Mouse (Mus musculus): Measurements from ENCODE around the gene Il13. TPM values are rescaled to one million over a fixed set of nuclear protein-coding genes. Genes with fewer than 3 reads are reported as not detected.

Il13 gene
- total and polyA plus RNA-seq, 3 experiments: not detected

DNA sequence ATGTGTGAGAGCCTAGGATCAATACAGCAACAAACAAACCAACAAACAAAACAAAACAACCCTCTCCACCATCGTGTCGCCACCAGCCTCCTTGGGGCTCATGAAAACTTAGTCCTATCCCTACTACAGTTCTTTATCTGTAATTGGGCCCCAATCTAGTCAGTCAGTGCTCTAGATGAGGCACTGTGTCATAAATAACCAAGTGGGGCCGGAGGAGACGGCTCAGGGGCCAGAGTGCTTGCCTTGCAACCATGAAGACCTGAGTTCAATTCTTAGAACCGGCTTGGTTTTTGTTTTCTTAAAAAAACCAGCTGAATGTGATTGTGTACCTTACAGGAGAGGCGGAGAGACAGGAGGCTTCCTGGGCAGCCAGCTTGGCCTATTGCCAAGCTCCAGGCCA is 19.3 kb downstream of the Il13 start (continued):
- no peak for TF ChIP-seq MEF2A (IDR thresholded peaks at IDR 0.05; ENCODE audit: extremely low read depth, insufficient replicate concordance, low read depth, low read length, poor library complexity, severe bottlenecking)
- TF ChIP-seq CTCF (IDR thresholded peaks at IDR 0.05 in 2 of 3, conservative IDR thresholded peaks at IDR 0.05 in 1 of 3; ENCODE audit: control insufficient read depth in 1 of 3, insufficient read depth in 1 of 3, low read depth in 2 of 3, low read length in 3 of 3, poor library complexity in 1 of 3, severe bottlenecking in 1 of 3): no peak

DNA sequence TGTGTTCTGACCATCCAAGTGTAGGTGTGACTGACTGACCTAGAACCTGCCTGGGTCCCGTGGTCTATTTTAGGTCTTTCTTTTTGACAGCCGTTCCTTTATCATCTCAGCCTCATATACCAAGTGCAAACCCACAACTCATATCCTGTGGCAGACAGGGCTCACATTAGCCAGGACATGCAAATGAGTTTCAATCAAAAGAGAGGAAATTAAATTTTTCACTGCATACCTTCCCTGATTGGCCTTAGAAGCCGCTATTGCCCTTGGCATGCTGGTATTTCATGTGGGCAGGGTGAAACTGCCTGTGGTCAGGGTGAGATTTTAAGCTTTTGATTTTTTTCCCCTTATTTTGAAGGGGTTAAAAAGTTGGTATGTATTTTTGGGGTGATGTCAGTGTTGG is 24.8 kb downstream of the Il13 start:
- peak; percentile 53 for DNase-seq (ENCODE audit: low read depth, low spot score)

DNA sequence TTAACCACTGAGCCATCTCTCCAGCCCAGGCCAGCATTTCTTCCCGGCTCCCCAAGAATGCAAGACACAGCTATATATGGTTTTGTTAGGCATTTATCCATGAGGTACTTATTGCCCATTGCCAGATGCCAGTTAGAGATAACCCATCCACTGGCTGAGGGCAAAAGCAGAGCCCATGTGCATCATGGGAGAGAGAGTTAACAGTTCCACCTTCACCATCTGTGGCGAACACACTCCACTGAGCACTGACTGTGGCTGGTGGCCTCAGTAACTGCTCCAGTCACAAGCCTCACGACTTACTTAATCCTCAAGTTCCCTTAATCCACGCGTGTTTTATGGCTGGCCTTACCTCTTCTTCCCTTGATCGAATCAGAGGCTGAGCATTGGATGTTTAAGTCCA is 25.3 kb downstream of the Il13 start:
- Histone ChIP-seq H3K4me3 (ENCODE audit: control insufficient read depth in 1 of 2, insufficient read depth in 1 of 2, low read depth in 2 of 2, low read length in 2 of 2) (no peak overlapping the region), H3K9me3 (replicated peaks; ENCODE audit: insufficient read depth, low read length) (no peaks in the 10 kb centered on the region), H3K27me3 (ENCODE audit: control insufficient read depth in 1 of 2, insufficient read depth in 2 of 2, low read length in 2 of 2) (no peaks in the 10 kb centered on the region), H3K79me2 (ENCODE audit: control insufficient read depth, insufficient read depth, low read length, poor library complexity) (no peaks in the 10 kb centered on the region), H3K4me1 (ENCODE audit: control insufficient read depth in 1 of 2, insufficient read depth in 2 of 2, low read length in 2 of 2) (peaks cover 24 to 30% of the 10 kb centered on the region in 2 experiments), H3K27ac (ENCODE audit: control insufficient read depth, low read depth, low read length) (peak overlapping the region; percentile 38; the same call in 1 of the 2 replicates), H3K36me3 (ENCODE audit: control insufficient read depth in 1 of 2, insufficient read depth in 2 of 2, low read length in 2 of 2) (peaks cover 0 to 22% of the 10 kb centered on the region in 2 experiments), H3K9ac (ENCODE audit: control insufficient read depth, low read depth, low read length, poor library complexity, severe bottlenecking) (no peak overlapping the region)
- peak; percentile 66 for DNase-seq (ENCODE audit: low read depth, low spot score)
- TF ChIP-seq NRF1 (IDR thresholded peaks at IDR 0.05; ENCODE audit: insufficient read depth, low read depth, low read length, poor library complexity, severe bottlenecking) (no peak), JUND (IDR thresholded peaks at IDR 0.05; ENCODE audit: low read depth, low read length) (no peak), TAL1 (IDR thresholded peaks at IDR 0.05; ENCODE audit: low read length) (peak; percentile 60), HCFC1 (IDR thresholded peaks at IDR 0.05; ENCODE audit: low read depth, low read length) (no peak), POLR2A (IDR thresholded peaks at IDR 0.05; ENCODE audit: control insufficient read depth in 1 of 2, insufficient read depth in 1 of 2, low read depth in 1 of 2, low read length in 2 of 2, poor library complexity in 1 of 2) (no peak), SIN3A (IDR thresholded peaks at IDR 0.05; ENCODE audit: low read length) (0 out of 2 replicates have a peak, but pooled peaks have one; percentile 24), MAFK (IDR thresholded peaks at IDR 0.05; ENCODE audit: borderline replicate concordance, low read depth, low read length) (no peak), TBP (IDR thresholded peaks at IDR 0.05; ENCODE audit: low read depth, low read length) (peak; percentile 50; the same call in 1 of the 2 replicates), MEF2A (IDR thresholded peaks at IDR 0.05; ENCODE audit: extremely low read depth, insufficient replicate concordance, low read depth, low read length, poor library complexity, severe bottlenecking) (no peak), CTCF (IDR thresholded peaks at IDR 0.05 in 2 of 3, conservative IDR thresholded peaks at IDR 0.05 in 1 of 3; ENCODE audit: control insufficient read depth in 1 of 3, insufficient read depth in 1 of 3, low read depth in 2 of 3, low read length in 3 of 3, poor library complexity in 1 of 3, severe bottlenecking in 1 of 3) (no peak), GATA1 (IDR thresholded peaks at IDR 0.05; ENCODE audit: low read depth, low read length) (peak; percentile 66), MYB (IDR thresholded peaks at IDR 0.05; ENCODE audit: low read depth, low read length) (no peak), KAT2A (conservative IDR thresholded peaks at IDR 0.05; ENCODE audit: low read depth, low read length) (no peak), ETS1 (IDR thresholded peaks at IDR 0.05; ENCODE audit: low read depth, low read length) (0 out of 2 replicates have a peak, but pooled peaks have one; percentile 23), USF2 (IDR thresholded peaks at IDR 0.05; ENCODE audit: borderline replicate concordance in 1 of 2, insufficient read depth in 1 of 2, low read depth in 1 of 2, low read length in 2 of 2) (no peak), ZKSCAN1 (IDR thresholded peaks at IDR 0.05; ENCODE audit: low read depth, low read length) (no peak), MYC (IDR thresholded peaks at IDR 0.05; ENCODE audit: low read depth, low read length) (no peak), ZNF384 (IDR thresholded peaks at IDR 0.05; ENCODE audit: low read depth, low read length) (no peak), USF1 (IDR thresholded peaks at IDR 0.05; ENCODE audit: low read depth, low read length) (peak; percentile 4; the same call in 1 of the 2 replicates)

More for the DNA sequence above, 24.8 kb downstream of the Il13 start:
- Histone ChIP-seq H3K9ac (ENCODE audit: control insufficient read depth, low read depth, low read length, poor library complexity, severe bottlenecking) (no peak overlapping the region), H3K27me3 (ENCODE audit: control insufficient read depth in 1 of 2, insufficient read depth in 2 of 2, low read length in 2 of 2) (no peaks in the 10 kb centered on the region), H3K79me2 (ENCODE audit: control insufficient read depth, insufficient read depth, low read length, poor library complexity) (peaks cover 2% of the 10 kb centered on the region; the same call in 1 of the 2 replicates), H3K27ac (ENCODE audit: control insufficient read depth, low read depth, low read length) (peak overlapping the region; percentile 38; the same call in 1 of the 2 replicates), H3K4me3 (ENCODE audit: control insufficient read depth in 1 of 2, insufficient read depth in 1 of 2, low read depth in 2 of 2, low read length in 2 of 2) (no peak overlapping the region), H3K9me3 (replicated peaks; ENCODE audit: insufficient read depth, low read length) (no peaks in the 10 kb centered on the region), H3K36me3 (ENCODE audit: control insufficient read depth in 1 of 2, insufficient read depth in 2 of 2, low read length in 2 of 2) (peaks cover 0 to 26% of the 10 kb centered on the region in 2 experiments), H3K4me1 (ENCODE audit: control insufficient read depth in 1 of 2, insufficient read depth in 2 of 2, low read length in 2 of 2) (peaks cover 27 to 35% of the 10 kb centered on the region in 2 experiments)
- TF ChIP-seq ETS1 (IDR thresholded peaks at IDR 0.05; ENCODE audit: low read depth, low read length): 0 out of 2 replicates have a peak, but pooled peaks have one; percentile 23
- TF ChIP-seq RCOR1 (IDR thresholded peaks at IDR 0.05; ENCODE audit: low read depth, low read length): no peak
- no peak for TF ChIP-seq MAZ (IDR thresholded peaks at IDR 0.05; ENCODE audit: low read depth, low read length)
- TF ChIP-seq MYC (IDR thresholded peaks at IDR 0.05; ENCODE audit: low read depth, low read length): no peak
- no peak for TF ChIP-seq CHD2 (IDR thresholded peaks at IDR 0.05; ENCODE audit: low read length)
- TF ChIP-seq POLR2A (IDR thresholded peaks at IDR 0.05; ENCODE audit: control insufficient read depth in 1 of 2, insufficient read depth in 1 of 2, low read depth in 1 of 2, low read length in 2 of 2, poor library complexity in 1 of 2): no peak
- TF ChIP-seq TCF12 (IDR thresholded peaks at IDR 0.05; ENCODE audit: low read depth, low read length): peak; percentile 52; the same call in 1 of the 2 replicates
- TF ChIP-seq ZNF384 (IDR thresholded peaks at IDR 0.05; ENCODE audit: low read depth, low read length): no peak
- TF ChIP-seq POLR2AphosphoS5 (IDR thresholded peaks at IDR 0.05; ENCODE audit: borderline replicate concordance, low read depth, low read length): no peak
- peak; percentile 69; the same call in 1 of the 2 replicates for TF ChIP-seq MEF2A (IDR thresholded peaks at IDR 0.05; ENCODE audit: extremely low read depth, insufficient replicate concordance, low read depth, low read length, poor library complexity, severe bottlenecking)
- no peak for TF ChIP-seq CHD1 (IDR thresholded peaks at IDR 0.05; ENCODE audit: low read depth, low read length)
- TF ChIP-seq SMC3 (IDR thresholded peaks at IDR 0.05; ENCODE audit: low read depth, low read length): no peak
- TF ChIP-seq TAL1 (IDR thresholded peaks at IDR 0.05; ENCODE audit: low read length): no peak
- TF ChIP-seq ZKSCAN1 (IDR thresholded peaks at IDR 0.05; ENCODE audit: low read depth, low read length): no peak
- peak in 1 of 2 experiments; percentile 47; a peak in 1 of 4 replicates for TF ChIP-seq EP300 (IDR thresholded peaks at IDR 0.05; ENCODE audit: low read depth in 1 of 2, low read length in 2 of 2)
- TF ChIP-seq HCFC1 (IDR thresholded peaks at IDR 0.05; ENCODE audit: low read depth, low read length): no peak
- 0 out of 2 replicates have a peak, but pooled peaks have one; percentile 9 for TF ChIP-seq GATA1 (IDR thresholded peaks at IDR 0.05; ENCODE audit: low read depth, low read length)
- peak; percentile 6; the same call in 1 of the 2 replicates for TF ChIP-seq ELF1 (IDR thresholded peaks at IDR 0.05; ENCODE audit: low read depth, low read length)
- no peak for TF ChIP-seq RAD21 (IDR thresholded peaks at IDR 0.05; ENCODE audit: low read depth, low read length)
- no peak for TF ChIP-seq NELFE (IDR thresholded peaks at IDR 0.05; ENCODE audit: low read depth, low read length)
